Mouse (Mus musculus): ENCODE measurements at regions not wholly inside any gene's neighbourhood (a gene's known extent, or its start where the extent isn't known, plus 50 kb on each side); places are given as distances from the start of the nearest gene placed in this dataset.

DNA sequence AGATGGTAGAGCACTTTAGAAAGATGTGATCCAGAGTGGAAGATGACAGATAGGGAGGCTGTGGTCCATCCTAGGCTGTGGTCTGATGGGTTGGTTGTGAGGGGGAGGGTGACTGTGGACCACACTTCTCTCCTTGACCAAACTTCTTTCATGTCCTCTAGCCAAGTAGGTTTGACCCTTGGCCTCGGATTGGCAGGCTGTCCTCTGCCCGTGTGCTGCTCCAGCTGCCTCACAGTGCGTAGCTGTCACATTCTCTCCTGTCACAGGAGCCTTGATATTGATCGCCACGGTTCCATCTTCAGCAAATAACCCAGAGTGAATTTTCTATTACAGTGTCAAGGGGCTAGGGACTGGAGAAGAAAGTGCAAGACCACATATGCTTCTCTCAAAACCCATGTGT is 506.9 kb downstream of the Tbc1d22a start:
- Histone ChIP-seq H3K4me3 (ENCODE audit: low read depth, low read length) (no peak overlapping the region), H3K9ac (no peak overlapping the region), H3K4me2 (no peak overlapping the region), H3K36me3 (ENCODE audit: insufficient read depth) (no peaks in the 10 kb centered on the region), H3K4me1 (ENCODE audit: insufficient read depth) (no peaks in the 10 kb centered on the region), H3K9me3 (ENCODE audit: low read depth, low read length) (no peaks in the 10 kb centered on the region), H3K27ac (ENCODE audit: low read depth) (no peak overlapping the region), H3K27me3 (ENCODE audit: insufficient read depth, low read length) (no peaks in the 10 kb centered on the region)
- no peak for DNase-seq
- TF ChIP-seq CTCF (IDR thresholded peaks at IDR 0.05; ENCODE audit: low read depth) = no peak
- no peak for ATAC-seq (ENCODE audit: insufficient read depth)
- 55% methylated on average over 5 of the region's 5 CpGs for WGBS

GRCm38 (mm10) chr15:86737945-86738344 is 523.7 kb downstream of the Tbc1d22a start:
- Histone ChIP-seq H3K9me3 (ENCODE audit: low read depth, low read length) (no peaks in the 10 kb centered on the region), H3K4me1 (ENCODE audit: insufficient read depth) (no peaks in the 10 kb centered on the region), H3K9ac (no peak overlapping the region), H3K27me3 (ENCODE audit: insufficient read depth, low read length) (no peaks in the 10 kb centered on the region), H3K27ac (ENCODE audit: low read depth) (no peak overlapping the region), H3K4me3 (ENCODE audit: low read depth, low read length) (no peak overlapping the region), H3K4me2 (no peak overlapping the region), H3K36me3 (ENCODE audit: insufficient read depth) (no peaks in the 10 kb centered on the region)
- ATAC-seq (ENCODE audit: insufficient read depth) (peak; percentile 35; the same call in 1 of the 2 replicates), DNase-seq (no peak)
- no peak for TF ChIP-seq CTCF (IDR thresholded peaks at IDR 0.05; ENCODE audit: low read depth)

- H3K27me3 ChIP-seq (ENCODE audit: insufficient read depth, low read length) = no peaks in the 10 kb centered on the region
- no peak overlapping the region for H3K4me2 ChIP-seq
- H3K4me1 ChIP-seq (ENCODE audit: insufficient read depth) = no peaks in the 10 kb centered on the region
- no peak overlapping the region for H3K27ac ChIP-seq (ENCODE audit: low read depth)
- H3K9me3 ChIP-seq (ENCODE audit: low read depth, low read length) = no peaks in the 10 kb centered on the region
- 22% methylated on average over 5 of the region's 5 CpGs for WGBS
- H3K4me3 ChIP-seq (ENCODE audit: low read depth, low read length) = no peak overlapping the region
- H3K9ac ChIP-seq = no peak overlapping the region
- no peak for ATAC-seq (ENCODE audit: insufficient read depth)
- peak; percentile 59 for DNase-seq
- no peak for TF ChIP-seq CTCF (IDR thresholded peaks at IDR 0.05; ENCODE audit: low read depth)
- no peaks in the 10 kb centered on the region for H3K36me3 ChIP-seq (ENCODE audit: insufficient read depth)
Observed at GRCm38 (mm10) chr15:86738356-86738755, 524.1 kb downstream of the Tbc1d22a start.

DNA sequence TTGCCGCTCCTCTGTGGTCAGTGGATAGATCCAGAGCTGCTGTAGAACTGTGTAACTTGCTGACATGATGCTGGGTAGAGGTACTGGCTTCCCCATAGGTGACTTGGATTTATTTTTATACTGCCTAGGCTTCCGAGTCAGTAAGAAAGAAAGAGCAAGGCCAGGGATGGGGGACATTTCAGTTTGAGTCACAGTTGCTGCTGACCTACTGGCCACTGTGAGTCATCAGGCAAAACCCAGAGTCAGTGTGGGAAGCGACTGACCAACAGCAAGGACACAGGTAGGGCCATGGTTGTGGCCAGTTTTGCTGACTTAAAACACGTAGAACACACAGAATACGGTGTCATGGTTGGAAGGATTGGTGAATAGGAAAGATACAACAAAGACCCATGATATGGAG is 524.5 kb downstream of the Tbc1d22a start:
- Histone ChIP-seq H3K27me3 (ENCODE audit: insufficient read depth, low read length) (no peaks in the 10 kb centered on the region), H3K9ac (no peak overlapping the region), H3K4me1 (ENCODE audit: insufficient read depth) (no peaks in the 10 kb centered on the region), H3K4me2 (no peak overlapping the region), H3K36me3 (ENCODE audit: insufficient read depth) (no peaks in the 10 kb centered on the region), H3K9me3 (ENCODE audit: low read depth, low read length) (no peaks in the 10 kb centered on the region), H3K27ac (ENCODE audit: low read depth) (no peak overlapping the region), H3K4me3 (ENCODE audit: low read depth, low read length) (no peak overlapping the region)
- no peak for TF ChIP-seq CTCF (IDR thresholded peaks at IDR 0.05; ENCODE audit: low read depth)
- DNase-seq (no peak), ATAC-seq (ENCODE audit: insufficient read depth) (no peak)
- 86% methylated on average over 5 of the region's 5 CpGs for WGBS

DNA sequence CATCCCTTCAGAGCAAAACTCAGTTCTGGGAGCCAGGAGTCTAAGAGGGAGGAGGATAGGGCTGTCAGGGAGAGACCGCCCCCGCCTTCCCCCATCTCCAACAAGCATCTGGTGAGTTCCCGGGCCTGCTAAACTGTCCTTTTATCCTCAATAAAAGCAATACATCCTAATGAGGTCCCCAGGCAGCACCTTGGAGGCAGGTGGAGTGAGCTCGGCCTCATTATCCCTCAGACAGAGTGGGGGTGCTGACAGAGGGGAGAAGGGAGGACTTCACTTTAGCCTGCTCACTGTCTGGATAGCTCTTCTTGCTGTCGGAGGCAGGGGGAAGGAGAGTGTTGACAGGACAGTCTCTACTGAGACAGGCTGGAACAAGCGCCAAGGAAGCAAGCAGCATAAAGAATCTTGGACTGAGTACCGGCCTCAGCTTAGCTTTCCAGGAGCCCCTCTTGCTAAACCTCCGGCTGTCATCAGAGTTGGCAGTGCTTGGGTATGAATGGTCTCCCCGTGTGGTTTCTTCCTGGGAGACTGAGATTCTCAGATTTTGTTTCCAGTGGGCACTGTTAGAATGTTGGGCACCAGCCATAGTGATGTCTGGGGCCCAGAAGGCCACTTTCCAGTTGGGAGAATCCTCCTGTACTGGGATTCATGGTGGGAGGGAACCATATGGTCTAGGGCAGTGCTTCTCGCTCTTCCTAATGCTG is 537.3 kb downstream of the Tbc1d22a start:
- H3K9ac ChIP-seq = no peak overlapping the region
- DNase-seq (no peak), ATAC-seq (ENCODE audit: insufficient read depth) (peak; percentile 24; the same call in 1 of the 2 replicates)
- no peak overlapping the region for H3K4me2 ChIP-seq
- no peak overlapping the region for H3K27ac ChIP-seq (ENCODE audit: low read depth)
- no peaks in the 10 kb centered on the region for H3K4me1 ChIP-seq (ENCODE audit: insufficient read depth)
- no peaks in the 10 kb centered on the region for H3K9me3 ChIP-seq (ENCODE audit: low read depth, low read length)
- WGBS = 65% methylated on average over 10 of the region's 10 CpGs
- no peak overlapping the region for H3K4me3 ChIP-seq (ENCODE audit: low read depth, low read length)
- no peaks in the 10 kb centered on the region for H3K27me3 ChIP-seq (ENCODE audit: insufficient read depth, low read length)
- no peak for TF ChIP-seq CTCF (IDR thresholded peaks at IDR 0.05; ENCODE audit: low read depth)
- H3K36me3 ChIP-seq (ENCODE audit: insufficient read depth) = no peaks in the 10 kb centered on the region

GRCm38 (mm10) chr15:86763581-86764375 is 549.5 kb downstream of the Tbc1d22a start:
- no peak for TF ChIP-seq CTCF (IDR thresholded peaks at IDR 0.05; ENCODE audit: low read depth)
- H3K4me2 ChIP-seq = no peak overlapping the region
- WGBS = 88% methylated on average over 10 of the region's 10 CpGs
- no peak for DNase-seq
- no peaks in the 10 kb centered on the region for H3K36me3 ChIP-seq (ENCODE audit: insufficient read depth)
- no peaks in the 10 kb centered on the region for H3K4me1 ChIP-seq (ENCODE audit: insufficient read depth)
- H3K9me3 ChIP-seq (ENCODE audit: low read depth, low read length) = no peaks in the 10 kb centered on the region
- H3K27me3 ChIP-seq (ENCODE audit: insufficient read depth, low read length) = no peaks in the 10 kb centered on the region
- H3K9ac ChIP-seq = no peak overlapping the region
- H3K27ac ChIP-seq (ENCODE audit: low read depth) = no peak overlapping the region
- H3K4me3 ChIP-seq (ENCODE audit: low read depth, low read length) = no peak overlapping the region
- no peak for ATAC-seq (ENCODE audit: insufficient read depth)

DNA sequence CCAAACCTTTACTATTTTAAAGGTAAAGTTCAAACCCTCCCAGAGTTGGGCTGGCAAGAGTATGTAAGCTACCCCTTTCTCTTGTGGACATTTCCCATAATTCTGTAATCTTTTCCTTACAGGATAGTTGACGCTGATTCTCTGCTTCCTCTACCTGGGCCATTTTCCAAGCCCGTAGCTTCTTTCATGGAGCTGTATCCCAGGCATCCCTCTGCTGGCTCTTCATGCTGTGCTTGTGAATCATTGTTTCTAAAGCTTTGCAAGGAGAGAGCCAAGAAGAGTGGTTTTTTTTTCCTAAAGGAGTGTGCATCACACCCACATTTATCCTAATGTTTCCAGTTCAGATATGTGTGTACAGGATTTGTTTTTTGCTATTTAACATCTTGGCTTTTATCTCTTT is 553.4 kb downstream of the Tbc1d22a start:
- Histone ChIP-seq H3K9me3 (ENCODE audit: low read depth, low read length) (no peaks in the 10 kb centered on the region), H3K27ac (ENCODE audit: low read depth) (no peak overlapping the region), H3K36me3 (ENCODE audit: insufficient read depth) (no peaks in the 10 kb centered on the region), H3K4me2 (no peak overlapping the region), H3K27me3 (ENCODE audit: insufficient read depth, low read length) (no peaks in the 10 kb centered on the region), H3K9ac (no peak overlapping the region), H3K4me1 (ENCODE audit: insufficient read depth) (no peaks in the 10 kb centered on the region), H3K4me3 (ENCODE audit: low read depth, low read length) (no peak overlapping the region)
- WGBS = 75% methylated on average over 2 of the region's 2 CpGs
- DNase-seq = no peak
- no peak for TF ChIP-seq CTCF (IDR thresholded peaks at IDR 0.05; ENCODE audit: low read depth)
- no peak for ATAC-seq (ENCODE audit: insufficient read depth)
